Mouse (Mus musculus) frontal cortex, adult 2 months (tissue): ENCODE data around the gene Rarg. TPM values are rescaled to one million over a fixed set of nuclear protein-coding genes. Genes with fewer than 3 reads are reported as not detected.
A peak's percentile ranks its signal among the peaks of the same experiment; 100 is the strongest.

Source experiments
- DNase-seq, 2 experiments: peaks; one replicate each; pipeline ENCODE4 v3.0.0; 2022; ENCODE audit warnings: low spot score in 1 of 2; ENCODE audit errors: extremely low spot score in 1 of 2
- polyA plus RNA-seq: library from polyadenylated mRNA; depleted of rRNA; stranded (reverse); fragments of >200 nt; gene quantifications from 2 replicates; pipeline ENCODE4 v1.2.3, GENCODE M21; 2012

Gene Rarg
- polyA plus RNA-seq, 1 experiment, result 10.5 TPM

- no peak for DNase-seq
These were observed 1.4 kb upstream of the Rarg start for GRCm38 (mm10) chr15:102258581-102259253.

GRCm38 (mm10) chr15:102258076-102258470 lies 756 bp upstream of the Rarg start:
- peak in 1 of 2 experiments; percentile 72 for DNase-seq

GRCm38 (mm10) chr15:102256431-102257201 lies 701 bp downstream of the Rarg start:
- DNase-seq, result peak in 1 of 2 experiments; percentile 53

GRCm38 (mm10) chr15:102255547-102256255 lies 1.6 kb downstream of the Rarg start:
- no peak for DNase-seq

- no peak for DNase-seq
These were observed 6.8 kb downstream of the Rarg start for GRCm38 (mm10) chr15:102250521-102250920.

- DNase-seq, result no peak
These were observed 7.3 kb downstream of the Rarg start for GRCm38 (mm10) chr15:102249967-102250366.

- no peak for DNase-seq
These were observed 8.0 kb downstream of the Rarg start for GRCm38 (mm10) chr15:102249251-102249691.

- no peak for DNase-seq
These were observed 8.5 kb downstream of the Rarg start for GRCm38 (mm10) chr15:102248812-102249191.

GRCm38 (mm10) chr15:102248131-102248811 lies 9.0 kb downstream of the Rarg start:
- DNase-seq, result no peak

- DNase-seq, result peak in 1 of 2 experiments; percentile 46
These were observed 9.8 kb downstream of the Rarg start for GRCm38 (mm10) chr15:102247252-102248130.

- peak; percentile 81 to 88 for DNase-seq
These were observed 10.5 kb downstream of the Rarg start for GRCm38 (mm10) chr15:102246866-102247251.

- DNase-seq, result peak; percentile 70 to 78
These were observed 11.2 kb downstream of the Rarg start for GRCm38 (mm10) chr15:102245891-102246741.

GRCm38 (mm10) chr15:102245461-102245881 lies 11.8 kb downstream of the Rarg start:
- no peak for DNase-seq

- no peak for DNase-seq
These were observed 12.8 kb downstream of the Rarg start for GRCm38 (mm10) chr15:102244306-102245191.

GRCm38 (mm10) chr15:102243229-102244190 lies 13.8 kb downstream of the Rarg start:
- no peak for DNase-seq

GRCm38 (mm10) chr15:102242404-102243228 lies 14.7 kb downstream of the Rarg start:
- no peak for DNase-seq
